Mouse (Mus musculus) gastrocnemius, postnatal 4 days (tissue): ENCODE data around the gene Traf3ip3. TPM values are rescaled to one million over a fixed set of nuclear protein-coding genes. Genes with fewer than 3 reads are reported as not detected.

Experiments
- DNase-seq, 2 experiments: peaks; one replicate each; pipeline ENCODE4 v3.0.0; 2021 to 2022; ENCODE audit warnings: low spot score in 2 of 2, mixed read lengths in 2 of 2
- total RNA-seq, 2 experiments: library from RNA; stranded (reverse); gene quantifications; 2 replicates each; pipeline ENCODE4 v1.2.3; 2021

Gene Traf3ip3
- total RNA-seq, 2 experiments from 2014 or later, result 77.1 to 86.9 TPM

DNA sequence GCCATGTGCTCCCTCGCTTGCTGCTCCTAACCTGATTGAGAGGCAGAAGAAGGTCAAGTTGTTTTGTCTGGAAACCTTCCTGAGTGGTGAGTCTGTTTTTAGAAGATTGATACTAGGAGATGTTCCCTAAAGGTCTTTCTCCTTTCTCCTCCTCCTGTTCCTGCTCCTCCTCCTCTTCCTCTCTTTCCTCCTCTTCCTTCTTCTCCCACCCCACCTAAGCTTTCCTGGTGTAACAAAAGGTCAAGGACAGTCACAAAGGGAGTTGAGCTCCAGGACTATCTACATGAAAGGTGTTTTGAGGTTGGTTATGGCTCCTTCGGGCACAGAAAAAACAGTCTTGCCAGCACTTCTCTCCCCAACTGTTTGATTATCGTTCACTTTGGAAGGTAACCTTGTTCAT is 33.8 kb downstream of the Traf3ip3 start, which contains the start of gene A130010J15Rik:
TSS of gene A130010J15Rik (plus strand) at position 301 of the 400 bp plus-strand sequence.
- no peak for DNase-seq

DNA sequence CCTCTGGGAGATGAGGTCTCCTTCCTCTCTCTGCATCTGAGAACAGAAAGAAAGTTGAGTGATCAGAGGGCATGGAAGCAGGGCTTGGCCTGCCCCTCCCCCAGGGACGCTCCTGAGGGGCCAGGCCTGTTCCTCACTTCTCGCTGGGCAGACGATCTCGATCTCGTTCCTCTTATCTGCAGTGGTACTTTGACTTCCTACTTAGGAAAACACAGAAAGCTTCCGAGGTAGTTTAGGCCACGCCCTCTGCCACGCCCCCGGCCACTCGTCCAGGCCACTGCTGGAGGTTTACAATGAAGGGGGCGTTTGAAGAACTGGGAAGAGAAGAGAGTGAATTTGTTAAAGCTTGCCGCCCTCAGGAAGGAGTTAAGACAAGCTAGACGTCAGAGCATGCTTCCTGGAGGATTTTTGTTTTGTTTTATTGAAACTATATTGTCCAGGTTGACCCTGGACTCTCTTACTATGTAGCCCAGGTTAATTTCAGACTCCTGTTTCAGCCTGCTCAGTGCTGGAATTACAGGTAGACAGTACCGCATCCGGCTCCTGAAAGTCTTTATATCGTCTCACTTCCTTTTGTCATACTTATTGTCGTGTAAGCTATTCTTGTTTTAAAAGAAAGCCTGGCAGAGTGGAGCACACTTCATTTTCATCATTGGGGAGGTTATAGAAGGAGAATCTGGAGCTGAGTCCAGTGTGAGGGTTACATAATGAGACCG is 41.0 kb downstream of the Traf3ip3 start:
- DNase-seq, result peak in 1 of 2 experiments; percentile 41

DNA sequence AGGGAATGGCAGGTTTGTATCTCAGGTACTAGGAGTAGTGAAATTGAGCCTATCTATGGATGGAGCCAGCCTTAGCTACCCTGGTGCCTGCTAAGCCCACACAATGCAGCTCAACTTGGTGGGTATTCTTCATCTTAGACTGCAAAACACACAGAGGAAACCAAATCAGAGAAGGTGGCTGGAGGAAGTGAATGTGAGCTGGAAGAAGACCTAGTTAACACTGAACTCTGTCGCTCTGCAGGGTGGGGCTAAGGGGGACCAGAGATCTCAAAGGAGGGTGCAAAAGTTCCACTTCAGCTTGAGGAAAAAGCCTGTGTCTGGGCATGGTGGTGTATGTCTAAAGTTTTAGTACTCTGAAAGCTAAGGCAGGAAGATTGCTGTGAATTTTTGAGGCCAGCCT is 41.9 kb downstream of the Traf3ip3 start:
- no peak for DNase-seq

DNA sequence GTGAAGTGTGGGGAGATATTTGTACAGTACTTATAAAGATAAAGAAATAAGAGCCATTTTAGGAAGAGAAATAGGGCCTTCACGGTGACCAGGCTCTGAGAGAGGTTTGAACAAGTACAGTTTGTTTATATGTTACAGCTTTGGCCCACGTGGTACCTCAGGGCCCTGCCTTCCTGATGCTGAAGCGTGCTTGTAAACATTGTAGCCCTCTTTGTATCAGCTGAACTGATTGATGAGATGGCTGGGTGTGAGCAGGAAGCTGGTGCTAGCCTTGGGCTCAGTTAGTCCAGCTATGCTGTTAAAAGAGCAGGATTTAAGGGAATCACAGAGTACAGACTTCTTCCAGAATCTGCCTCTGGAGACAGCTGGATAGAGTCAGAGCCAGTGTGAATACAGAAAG is 42.3 kb downstream of the Traf3ip3 start:
- no peak for DNase-seq

DNA sequence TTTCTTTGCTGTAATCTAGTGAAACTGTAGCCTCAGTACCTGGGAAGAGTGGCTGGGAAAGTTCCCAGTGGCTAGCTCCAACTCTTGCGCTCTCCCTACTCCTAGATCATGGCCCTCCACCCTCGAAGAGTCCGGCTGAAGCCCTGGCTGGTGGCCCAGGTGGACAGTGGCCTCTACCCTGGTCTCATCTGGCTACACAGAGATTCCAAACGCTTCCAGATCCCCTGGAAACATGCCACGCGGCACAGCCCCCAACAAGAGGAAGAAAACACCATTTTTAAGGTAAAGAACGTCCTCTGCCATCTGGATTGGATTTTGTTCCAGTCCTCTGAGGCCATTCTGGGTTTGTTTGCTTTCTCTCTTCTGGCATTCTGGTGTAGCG is 44.4 kb downstream of the Traf3ip3 start:
- DNase-seq, result peak in 1 of 2 experiments; percentile 39

DNA sequence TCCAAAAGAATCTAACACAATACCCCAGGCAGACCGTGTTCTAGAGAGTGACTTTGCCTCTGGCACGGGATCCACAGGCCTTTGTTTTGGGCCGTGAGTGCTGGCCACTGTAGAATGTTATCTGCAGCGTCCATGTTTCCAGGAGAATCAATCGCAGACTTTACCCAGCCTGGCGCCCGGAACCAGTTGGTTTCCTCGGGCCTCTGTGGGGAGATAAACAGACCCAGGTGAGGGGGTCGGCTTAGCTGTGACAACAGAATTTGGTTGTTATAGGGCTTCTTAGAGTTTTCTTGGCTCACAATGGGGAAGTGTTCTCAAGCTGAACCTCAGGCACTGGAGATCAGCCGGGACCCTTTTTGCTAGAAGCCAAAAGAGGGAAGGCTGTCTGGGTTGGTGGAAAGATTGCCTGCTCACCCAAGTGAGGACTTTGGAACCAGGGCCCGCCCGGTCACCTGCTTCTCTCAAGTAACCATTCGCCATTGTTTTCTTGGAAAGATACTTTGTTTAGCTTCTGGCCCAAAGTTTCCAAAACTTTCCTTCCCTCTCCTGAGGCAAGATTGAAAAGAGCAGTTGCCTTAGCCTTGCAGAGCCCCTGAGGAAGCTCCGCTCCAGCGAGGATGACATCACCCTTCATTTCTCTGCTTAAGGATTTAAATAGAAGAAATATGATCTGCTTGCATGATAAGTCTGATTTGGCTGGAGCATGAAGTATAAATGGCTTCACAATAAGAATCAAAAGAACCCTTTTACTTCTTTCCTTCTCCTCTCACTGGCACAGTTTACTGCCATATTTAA is 45.0 kb downstream of the Traf3ip3 start:
- no peak for DNase-seq

DNA sequence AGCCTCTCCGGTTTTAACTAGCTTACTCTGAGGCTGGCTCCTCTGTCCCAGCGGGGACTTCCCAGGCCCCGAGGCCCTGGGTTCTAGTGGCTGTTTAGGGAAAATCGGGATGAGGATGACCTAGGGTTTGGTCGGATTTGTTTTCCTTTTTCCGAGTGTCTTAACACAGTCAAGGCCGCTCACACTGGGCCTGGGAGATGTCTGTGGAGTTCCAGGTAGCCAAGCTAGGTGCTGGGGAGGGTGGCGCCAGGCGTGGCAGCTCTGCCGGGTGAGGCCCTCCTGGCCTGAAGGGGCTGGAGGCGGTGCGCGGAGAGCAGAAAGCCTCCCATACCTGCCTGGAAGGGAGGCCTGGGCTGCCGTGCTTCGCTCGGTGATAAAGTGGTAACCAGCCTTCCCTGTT is 47.9 kb downstream of the Traf3ip3 start:
- no peak for DNase-seq

DNA sequence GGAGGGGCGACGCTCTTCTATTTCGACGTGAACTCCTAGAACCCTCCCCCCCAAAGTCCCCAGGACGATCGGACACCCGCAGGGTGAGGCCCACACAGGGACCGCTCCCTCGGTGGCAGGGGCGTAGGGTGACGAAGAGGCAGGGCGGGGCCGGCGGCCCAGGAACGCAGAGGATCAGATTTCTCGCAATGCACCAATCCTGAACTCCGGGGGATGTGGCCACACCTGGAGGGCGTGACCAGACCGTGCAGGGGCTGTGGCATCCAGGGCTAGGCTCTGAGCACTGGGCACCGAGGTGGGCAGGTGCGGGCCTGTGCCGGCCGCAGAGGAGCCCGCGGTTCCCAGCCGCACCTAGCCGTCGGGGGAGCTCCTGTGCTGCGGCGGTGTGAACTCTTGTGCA is 48.6 kb downstream of the Traf3ip3 start, which contains the start of gene Irf6:
TSS of gene Irf6 (plus strand) at position 240 of the 400 bp plus-strand sequence.
- peak in 1 of 2 experiments; percentile 11 for DNase-seq

DNA sequence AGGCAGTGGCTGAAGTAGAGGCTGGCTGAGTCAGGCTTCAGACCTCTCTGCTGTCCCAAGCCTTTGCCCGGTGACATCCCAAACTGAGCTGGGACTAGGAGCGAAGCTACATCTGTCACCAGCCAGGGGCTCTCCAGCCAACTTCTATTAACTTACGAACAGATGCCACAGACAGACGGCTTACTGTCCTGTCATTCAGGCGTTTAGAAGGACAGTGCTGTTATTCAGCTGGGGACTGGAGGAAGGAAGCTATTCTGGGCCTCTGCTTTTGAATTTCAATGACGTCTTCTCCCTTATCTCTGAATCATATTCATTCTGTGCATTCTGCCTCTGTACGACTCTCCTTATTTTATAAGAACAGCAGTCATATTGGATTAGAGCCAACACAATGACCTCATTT is 50.4 kb downstream of the Traf3ip3 start:
- DNase-seq, result peak in 1 of 2 experiments; percentile 17

DNA sequence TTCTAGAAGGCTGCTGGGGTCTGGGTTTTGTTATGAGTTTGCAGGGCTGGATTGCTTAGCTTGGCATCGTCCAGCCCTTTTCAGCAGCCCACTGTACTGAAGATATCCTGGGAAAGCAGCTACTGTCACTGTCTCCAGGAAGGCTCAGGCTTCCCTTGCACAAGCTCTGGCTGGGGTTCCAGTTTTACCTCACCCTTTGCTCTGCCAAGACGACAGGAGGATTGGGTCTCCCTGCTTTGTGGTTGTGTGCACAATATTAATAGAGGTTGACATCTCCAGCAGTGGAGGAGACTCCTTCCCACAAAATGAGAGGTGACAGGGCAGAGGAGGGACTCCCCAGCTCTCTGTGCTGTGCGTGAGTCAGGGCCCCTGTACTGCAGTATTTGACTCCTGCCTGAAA is 52.3 kb downstream of the Traf3ip3 start:
- no peak for DNase-seq

DNA sequence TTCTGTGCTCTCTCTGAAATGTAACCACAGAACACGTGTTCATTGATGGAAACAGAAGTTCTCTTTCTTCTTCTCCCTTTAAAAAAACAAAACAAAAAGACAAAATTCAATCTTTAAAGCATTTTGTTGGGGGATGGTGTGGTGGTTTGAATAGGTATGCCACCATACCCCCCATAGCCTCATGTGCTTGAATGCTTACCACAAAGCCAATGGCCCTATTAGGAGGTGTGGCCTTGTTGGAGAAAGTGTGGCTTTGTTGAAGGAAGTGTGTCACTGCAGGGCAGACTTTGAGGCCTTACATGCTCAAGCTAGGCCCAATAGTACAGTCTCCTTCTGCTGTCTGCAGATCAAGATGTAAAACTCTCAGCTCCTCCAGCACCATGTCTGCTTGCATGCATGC is 55.1 kb downstream of the Traf3ip3 start:
- no peak for DNase-seq

DNA sequence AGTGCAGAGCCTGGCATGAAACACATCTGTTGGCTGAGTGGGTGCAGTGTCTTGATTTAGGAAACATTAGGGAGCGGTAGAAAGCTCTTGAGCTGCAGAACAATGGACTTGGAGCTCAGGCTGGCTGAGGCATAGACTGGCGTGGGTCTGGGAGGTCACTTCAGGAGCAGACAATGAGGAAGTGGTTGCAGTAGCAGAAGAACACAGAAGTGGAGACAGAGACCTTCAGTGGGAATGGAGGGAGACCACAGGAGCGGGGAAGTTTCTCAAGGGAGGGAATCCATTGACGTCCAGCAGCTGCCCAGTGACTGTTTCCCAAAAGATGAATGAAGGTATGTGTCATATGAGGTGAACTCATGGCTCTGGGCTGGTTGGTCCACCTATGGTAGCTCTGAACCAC is 56.4 kb downstream of the Traf3ip3 start:
- no peak for DNase-seq

DNA sequence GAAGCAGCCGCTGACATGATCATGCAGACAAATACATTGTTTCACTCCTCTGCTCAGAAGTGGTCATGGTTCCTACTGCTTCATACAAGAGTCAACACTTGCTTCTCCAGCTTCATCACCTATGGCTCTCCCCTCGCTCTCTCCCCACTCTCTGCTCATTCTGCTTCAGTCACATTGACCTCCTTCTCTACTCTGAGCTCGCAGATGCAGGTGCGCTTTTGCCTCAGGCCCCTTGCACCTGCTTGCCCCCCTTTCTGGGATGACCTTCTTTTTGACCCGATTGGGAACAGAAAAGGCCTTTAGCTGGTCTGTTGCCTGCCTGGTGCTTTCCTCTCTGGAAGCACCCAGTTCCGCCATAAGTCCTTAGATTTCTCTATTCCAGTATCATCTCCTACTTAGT is 57.0 kb downstream of the Traf3ip3 start:
- no peak for DNase-seq

DNA sequence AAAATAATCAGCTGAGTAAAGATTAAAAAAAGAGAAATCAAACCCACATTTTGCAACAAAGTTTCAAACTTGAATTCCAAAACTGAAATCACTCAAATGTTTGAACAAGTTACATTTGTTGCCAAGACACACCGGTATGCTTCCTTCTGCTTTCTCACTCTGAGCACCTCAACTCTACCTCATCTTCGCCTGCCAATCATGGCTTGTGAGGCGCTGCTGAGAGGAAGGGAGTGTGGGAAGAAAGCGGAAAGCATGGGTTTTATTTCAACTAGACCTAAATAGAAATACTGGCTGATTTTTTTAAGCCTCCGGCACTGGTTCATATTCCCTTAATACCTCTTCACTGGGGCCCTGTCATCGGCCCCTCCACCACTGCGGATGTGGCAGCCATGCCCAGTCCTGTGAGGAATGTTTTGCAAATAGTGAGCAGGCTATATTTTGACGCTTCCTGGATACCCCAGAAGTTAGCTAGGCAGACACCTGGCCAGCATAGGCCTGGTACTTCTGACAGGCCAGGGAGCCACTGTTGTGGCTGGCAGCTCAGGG is 58.9 kb downstream of the Traf3ip3 start:
- DNase-seq, result no peak

DNA sequence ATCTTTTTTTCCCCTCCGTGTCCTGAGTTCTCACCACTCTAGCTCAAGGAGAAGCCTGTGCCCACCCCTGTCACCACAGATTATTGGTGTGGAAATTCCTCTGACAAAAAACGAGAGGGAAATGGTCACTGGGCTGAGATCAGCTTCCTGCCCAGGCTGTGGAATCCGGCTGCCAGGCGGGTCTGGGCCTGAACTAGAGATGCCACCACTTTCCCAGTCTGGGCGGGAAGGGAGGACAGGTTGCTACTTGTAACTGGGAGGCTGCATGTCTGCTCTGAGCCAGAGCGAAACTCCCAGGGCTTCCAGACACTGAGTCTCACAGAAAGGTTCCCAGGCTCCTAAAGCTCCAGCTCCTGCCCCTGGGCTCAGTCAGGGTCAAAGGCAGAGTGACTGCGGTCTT is 60.4 kb downstream of the Traf3ip3 start:
- DNase-seq, result no peak

DNA sequence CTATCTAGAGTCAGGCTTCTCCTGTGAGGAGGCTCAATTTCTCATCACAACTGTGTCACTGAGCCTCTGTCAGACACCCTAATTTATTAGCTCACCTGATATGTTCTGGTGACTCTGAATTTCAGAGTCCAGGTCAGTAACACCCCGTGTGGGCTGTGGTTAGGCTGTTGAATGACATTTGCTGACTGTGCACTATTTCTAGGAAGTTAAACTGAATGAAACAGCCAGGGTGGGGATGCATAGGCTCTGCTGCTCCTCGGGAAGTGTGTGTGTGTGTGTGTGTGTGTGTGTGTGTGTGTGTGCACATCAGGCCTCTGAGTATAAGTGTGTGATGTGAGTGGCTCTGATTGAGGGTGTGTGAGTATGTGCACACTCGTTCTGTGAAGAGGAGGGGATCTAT is 62.8 kb downstream of the Traf3ip3 start:
- no peak for DNase-seq

DNA sequence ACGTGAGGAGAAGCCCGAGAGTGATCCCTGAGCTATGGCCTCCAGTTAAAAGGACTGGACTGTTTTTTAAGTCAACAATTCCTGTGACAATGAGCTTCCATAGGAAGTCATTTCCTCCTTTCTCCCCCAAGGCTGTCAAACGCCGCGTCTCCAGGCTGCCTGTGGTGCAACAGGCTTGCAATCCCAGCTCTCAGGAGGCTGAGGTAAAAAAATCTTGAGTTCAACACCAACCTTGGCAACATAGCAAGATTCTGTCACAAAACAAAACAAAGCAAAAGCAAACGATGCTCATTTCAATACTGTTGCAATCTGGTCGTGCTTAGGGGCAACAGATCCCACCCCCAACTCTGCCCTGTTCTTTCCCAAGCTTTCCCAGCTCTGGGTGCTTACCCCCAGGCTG is 63.4 kb downstream of the Traf3ip3 start:
- no peak for DNase-seq

DNA sequence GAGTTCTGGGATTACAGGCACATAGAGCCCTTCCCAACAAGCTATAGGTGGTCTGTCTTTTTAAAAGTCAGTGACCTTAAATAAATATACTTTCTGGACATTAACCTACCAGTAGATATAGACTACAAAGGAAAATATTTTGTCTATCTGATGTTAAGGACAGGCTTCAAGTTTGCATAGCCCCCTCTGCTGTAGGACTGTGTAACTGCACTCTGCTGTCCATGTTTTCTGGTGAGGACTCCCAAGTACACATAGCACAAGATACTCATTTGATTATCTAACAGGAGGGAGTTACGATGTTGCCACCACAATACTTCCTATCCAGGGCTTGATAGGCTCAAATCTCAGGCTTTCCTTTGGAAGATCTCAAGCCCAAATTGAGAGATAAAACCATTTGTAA is 67.8 kb downstream of the Traf3ip3 start:
- no peak for DNase-seq

DNA sequence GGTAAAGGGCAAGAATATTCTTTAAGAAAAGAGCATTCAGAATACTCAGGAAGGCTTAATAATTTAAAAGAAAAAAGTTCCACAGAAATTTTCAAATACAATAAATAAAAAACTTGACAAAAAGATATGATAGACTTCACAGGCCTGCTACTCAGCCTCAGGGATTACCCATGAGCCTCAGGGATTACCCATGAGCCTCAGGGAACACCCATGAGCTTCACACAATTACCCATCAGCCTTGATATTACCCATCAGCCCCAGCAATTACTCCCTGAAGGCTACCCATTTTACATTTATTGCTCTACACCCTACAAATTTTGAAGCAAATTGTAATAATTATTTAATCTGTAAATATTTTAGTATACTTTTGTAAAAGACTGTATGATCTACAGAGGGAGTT is 69.1 kb downstream of the Traf3ip3 start:
- no peak for DNase-seq

DNA sequence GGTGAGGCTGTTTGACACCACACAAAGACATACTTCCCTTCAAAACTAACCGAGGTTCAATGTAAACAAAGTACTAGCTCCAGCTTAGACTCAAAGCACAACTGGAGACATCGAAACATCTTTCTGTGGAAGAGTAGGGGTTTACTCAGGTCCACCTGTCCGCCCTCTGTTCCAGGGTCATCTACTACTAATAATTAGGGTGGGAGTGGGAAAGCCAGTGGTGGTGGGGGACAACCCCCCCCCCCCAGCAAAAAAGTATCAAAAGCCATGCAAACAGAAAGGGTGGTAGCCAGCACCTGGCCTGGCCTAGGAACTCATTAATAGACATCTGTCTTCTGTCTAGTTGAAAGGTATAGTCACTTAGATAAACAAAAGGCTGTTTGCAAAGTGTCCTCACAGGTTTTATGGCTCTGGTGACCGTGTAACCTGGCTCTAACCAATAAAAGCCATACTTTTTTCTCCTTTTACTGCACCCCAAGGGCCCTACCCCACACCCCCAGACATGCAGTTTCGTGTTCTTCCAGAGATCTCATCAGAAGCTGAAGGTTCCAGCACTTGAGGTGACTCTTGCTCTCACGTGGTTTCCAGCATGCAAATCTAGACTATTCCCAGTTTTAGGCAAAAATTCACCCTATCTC is 70.1 kb downstream of the Traf3ip3 start:
- no peak for DNase-seq

DNA sequence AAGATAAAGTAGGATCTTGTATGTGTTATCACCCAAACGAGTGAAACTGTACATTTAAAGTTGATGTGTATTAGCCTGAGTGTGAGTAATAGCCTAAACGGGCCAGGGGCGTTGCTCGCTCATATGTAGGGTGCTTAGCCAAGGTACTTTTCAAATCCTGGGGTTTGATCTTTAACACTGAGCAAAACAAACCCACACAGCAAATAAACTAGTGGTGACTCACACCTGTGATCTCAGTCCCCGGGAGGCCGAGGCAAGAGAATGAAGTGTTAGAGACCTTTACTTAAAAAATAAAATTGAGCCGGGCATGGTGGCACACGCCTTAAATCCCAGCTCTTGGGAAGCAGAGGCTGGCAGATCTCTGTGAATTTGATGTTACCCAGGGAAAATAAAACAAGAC is 70.7 kb downstream of the Traf3ip3 start:
- no peak for DNase-seq

DNA sequence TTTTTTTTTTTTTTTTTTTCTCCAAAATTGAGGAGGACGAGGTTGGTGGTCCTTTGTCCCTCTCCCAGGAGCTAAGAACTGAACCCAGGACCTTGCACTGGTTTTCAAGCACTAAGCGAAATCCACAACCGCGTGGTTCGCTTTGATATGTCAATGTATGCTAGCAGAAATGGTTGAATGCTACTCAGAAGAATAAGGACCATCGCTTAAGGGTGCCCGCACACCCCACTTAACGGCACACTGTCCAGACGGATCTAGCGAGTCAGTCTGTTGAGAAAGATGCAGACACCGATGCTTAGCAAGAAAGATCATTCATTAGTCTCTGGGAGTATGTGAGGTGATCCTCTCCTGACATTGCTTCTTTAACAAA is 71.1 kb downstream of the Traf3ip3 start:
- no peak for DNase-seq
